Mouse (Mus musculus) G1E (cell line): ENCODE measurements around the gene Tuba1c.

Experiments
- CTCF ChIP-seq: IDR thresholded peaks from 2 replicates; pipeline ENCODE4 v1.5.1; 2012; ENCODE audit warnings: low read depth, low read length, inconsistent platforms, mixed read lengths
- GATA2 ChIP-seq: IDR thresholded peaks from 2 replicates; pipeline ENCODE4 v1.6.1; 2012; ENCODE audit warnings: low read depth, low read length, inconsistent platforms, borderline replicate concordance
- POLR2AphosphoS5 ChIP-seq: IDR thresholded peaks from 2 replicates; pipeline ENCODE4 v1.6.1; 2012; ENCODE audit warnings: low read depth, low read length, inconsistent platforms; ENCODE audit not compliant: insufficient replicate concordance
- TAL1 ChIP-seq: conservative IDR thresholded peaks from 2 replicates; pipeline ENCODE4 v1.6.1; 2012; ENCODE audit warnings: low read depth, low read length, inconsistent platforms, mixed read lengths

DNA sequence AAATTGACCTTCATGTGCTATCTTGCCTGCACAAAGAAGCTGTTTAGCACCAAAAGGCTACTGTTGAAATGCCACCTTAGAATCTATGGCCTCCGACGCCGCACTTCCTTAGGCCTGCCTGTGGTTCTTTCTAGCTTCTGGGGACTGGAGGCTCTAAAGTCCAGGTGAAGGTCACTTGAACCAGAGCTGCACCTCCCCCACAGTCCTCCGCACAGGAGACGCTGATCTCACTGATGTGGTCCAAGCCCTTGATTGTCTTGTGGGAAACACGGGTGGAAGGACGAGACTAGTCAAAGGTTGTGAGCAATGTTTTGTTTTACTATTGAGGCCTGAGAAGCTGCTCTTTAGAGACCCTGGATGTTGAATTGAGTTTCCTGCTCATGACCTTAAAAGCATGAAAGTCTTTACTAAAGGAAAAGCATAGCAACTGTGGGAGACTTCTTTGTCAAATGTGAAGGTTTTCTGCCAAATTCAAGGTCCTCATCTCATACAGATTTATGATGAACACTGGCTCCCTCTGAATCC lies 3.1 kb downstream of the Tuba1c start:
- TF ChIP-seq CTCF: no peak
- TF ChIP-seq POLR2AphosphoS5: no peak
- no peak for TF ChIP-seq GATA2
- TF ChIP-seq TAL1: no peak
